Mouse (Mus musculus) lung, adult 2 months (tissue): ENCODE data around the gene Gkap1.

Experiments used
- CTCF ChIP-seq: fragments of 200-500 bp; IDR thresholded peaks from 2 replicates; pipeline ENCODE4 v1.5.1; 2011; ENCODE audit warnings: mild to moderate bottlenecking, low read length, control low read depth; ENCODE audit not compliant: insufficient read depth
- POLR2A ChIP-seq: fragments of 200-500 bp; IDR thresholded peaks from 2 replicates; pipeline ENCODE4 v1.6.1; 2011; ENCODE audit warnings: low read depth, mild to moderate bottlenecking, control low read depth, low read length, borderline replicate concordance; ENCODE audit errors: extremely low read depth

- TF ChIP-seq POLR2A = no peak
- no peak for TF ChIP-seq CTCF
These were observed 26.5 kb upstream of the Gkap1 start for GRCm38 (mm10) chr13:58301961-58302360.
